Mouse (Mus musculus) megakaryocyte, embryonic 14.5 days (primary cell): ENCODE measurements at regions not wholly inside any gene's neighbourhood (a gene's known extent, or its start where the extent isn't known, plus 50 kb on each side); places are given as distances from the start of the nearest gene placed in this dataset.

Source experiments
- FLI1 ChIP-seq: IDR thresholded peaks from 2 replicates; pipeline ENCODE4 v1.6.1; 2012; ENCODE audit warnings: low read length, inconsistent platforms, mixed read lengths
- GATA1 ChIP-seq: IDR thresholded peaks from 3 replicates; pipeline ENCODE4 v1.6.1; 2012; ENCODE audit warnings: mixed read lengths, low read length, inconsistent platforms, borderline replicate concordance

DNA sequence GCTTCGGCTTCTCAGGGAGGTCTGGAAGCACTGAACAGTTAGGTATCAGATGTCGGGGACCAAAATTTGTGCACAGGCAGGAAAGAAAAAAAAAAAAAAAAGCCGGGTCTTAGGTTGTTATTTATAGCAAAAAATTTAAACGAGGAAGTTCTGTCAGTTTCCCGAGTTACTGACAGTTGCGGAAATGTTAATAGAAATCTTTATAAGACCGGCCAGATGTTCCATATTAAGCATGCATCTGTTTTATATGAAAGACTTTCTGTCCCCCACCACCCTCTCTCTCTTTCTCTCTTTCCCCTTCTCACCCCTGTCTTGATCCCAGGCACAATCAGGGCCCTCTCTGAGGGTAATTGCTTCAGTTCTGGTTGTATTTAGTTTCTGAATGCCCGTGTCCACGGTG is 98.5 kb upstream of the Vrk1 start:
- no peak for TF ChIP-seq GATA1
- no peak for TF ChIP-seq FLI1
